Mouse (Mus musculus) Patski (cell line): ENCODE measurements at regions not wholly inside any gene's neighbourhood (a gene's known extent, or its start where the extent isn't known, plus 50 kb on each side); places are given as distances from the start of the nearest gene placed in this dataset.
"Not testable (repeated sequence)": the region's sequence is repeated elsewhere in the genome, so short reads cannot be mapped to it uniquely, and the experiment has no call there.

Experiments
- ATAC-seq: fragments of 100-300 bp; one replicate; pipeline ENCODE4 v1.8.0; 2021
- CTCF ChIA-PET: fragments of 350-600 bp; sonication (Branson Sonifier 250); formaldehyde crosslinking; loops from one replicate; lab custom pipeline; 2022; ENCODE audit warnings: inconsistent platforms; lab: Charles Lee
- POLR2A ChIA-PET: fragments of 350-600 bp; sonication (Branson Sonifier 250); formaldehyde crosslinking; loops from one replicate; lab custom pipeline; 2022; ENCODE audit warnings: antibody characterized with exemption, inconsistent platforms; lab: Charles Lee
- DNase-seq: peaks from one replicate; pipeline ENCODE4 v3.0.0-alpha.2; 2011; ENCODE audit warnings: low read depth, low spot score
- H3K27me3 ChIP-seq: fragments of 371-371 bp; one replicate; pipeline ENCODE4 v1.5.1; 2021
- in situ Hi-C: fragments of 300-500 bp; cut with MboI; formaldehyde crosslinking; loops from 3 replicates; pipeline ENCODE4 v1.11.1; 2018; ENCODE audit warnings: low pct_unique_long_range_greater_than_20kb, mixed read lengths

- ATAC-seq, H3K27me3 ChIP-seq, DNase-seq, CTCF ChIA-PET: not testable (repeated sequence)
- in situ Hi-C loops = loop anchor here (10.0 kb wide), 1 partner anchor 58 kb away; no protein-coding TSS in a partner anchor
- POLR2A ChIA-PET = interaction anchor here (0.7 kb wide), 1 partner anchor 558 kb away, joined by 4 read pairs; no protein-coding TSS in a partner anchor
These were observed 209.3 kb downstream of the Mtrr start for GRCm38 (mm10) chr13:68372631-68373030.
